Mouse (Mus musculus): ENCODE results near the gene Prkch. TPM values are rescaled to one million over a fixed set of nuclear protein-coding genes. Genes with fewer than 3 reads are reported as not detected.

The Prkch gene
- polyA plus RNA-seq, 1 experiment from 2014 or later = 8.0 TPM

DNA sequence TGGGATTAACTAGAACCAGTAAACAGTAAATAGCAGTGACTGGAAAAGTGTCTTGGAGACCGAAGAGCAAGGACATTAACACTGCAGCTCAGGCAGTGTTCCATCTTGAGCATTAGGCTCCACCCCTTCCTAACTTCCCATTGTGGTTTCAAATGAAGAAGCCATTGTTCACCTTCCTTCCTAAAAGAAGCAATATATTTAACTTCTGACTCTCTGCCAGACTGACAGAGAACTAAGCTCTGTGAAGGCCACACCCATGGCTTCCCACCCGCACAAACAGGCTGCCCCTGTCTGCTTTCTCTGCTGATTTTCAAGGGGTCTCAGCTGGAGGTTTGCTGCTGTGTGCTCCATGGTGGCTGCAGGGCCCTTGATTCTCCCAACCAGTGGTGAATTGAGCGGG lies 86.9 kb downstream of the Prkch start:
- no peaks in the 10 kb centered on the region for H3K36me3 ChIP-seq (ENCODE audit: control insufficient read depth, insufficient read depth, low read length)

DNA sequence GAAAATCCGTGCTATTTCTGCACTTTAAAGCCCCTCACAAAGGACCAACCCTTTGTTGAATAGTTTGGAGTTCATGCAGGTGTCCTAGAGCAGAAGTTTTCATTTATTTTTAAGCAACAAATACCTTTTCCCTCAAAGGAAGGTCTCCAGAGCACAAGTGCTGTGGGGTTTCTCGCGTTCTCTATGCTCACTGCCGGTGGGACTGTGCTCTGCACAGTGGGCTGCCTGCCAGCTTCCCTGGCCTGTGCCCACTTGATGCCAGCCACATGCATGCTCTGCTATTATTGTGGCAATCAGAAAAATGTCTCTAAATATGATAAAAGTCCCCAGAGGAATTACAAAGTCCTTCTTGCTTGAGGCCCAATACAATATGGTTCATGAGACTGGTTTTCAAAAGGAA lies 87.4 kb downstream of the Prkch start:
- Histone ChIP-seq H3K36me3 (ENCODE audit: control insufficient read depth, insufficient read depth, low read length) (no peaks in the 10 kb centered on the region), H3K27ac (ENCODE audit: low read depth, low read length) (no peak overlapping the region), H3K4me3 (ENCODE audit: low read depth, low read length) (no peak overlapping the region), H3K4me1 (ENCODE audit: control insufficient read depth, insufficient read depth, low read length) (peaks cover 3% of the 10 kb centered on the region; the same call in 1 of the 2 replicates), H3K9ac (replicated peaks; ENCODE audit: low read depth, low read length) (no peak overlapping the region), H3K27me3 (ENCODE audit: control insufficient read depth, insufficient read depth, low read length) (no peaks in the 10 kb centered on the region), H3K4me2 (ENCODE audit: low read depth, low read length) (no peak overlapping the region), H3K9me3 (ENCODE audit: control insufficient read depth, low read length) (no peaks in the 10 kb centered on the region)
- 20% methylated on average over 4 of the region's 4 CpGs for WGBS
- ATAC-seq (ENCODE audit: low read depth) = no peak

More for the DNA sequence above, 86.9 kb downstream of the Prkch start:
- no peaks in the 10 kb centered on the region for H3K9me3 ChIP-seq (ENCODE audit: control insufficient read depth, low read length)
- no peak overlapping the region for H3K27ac ChIP-seq (ENCODE audit: low read depth, low read length)
- no peak overlapping the region for H3K9ac ChIP-seq (replicated peaks; ENCODE audit: low read depth, low read length)
- WGBS = 21% methylated on average over 3 of the region's 3 CpGs
- H3K4me1 ChIP-seq (ENCODE audit: control insufficient read depth, insufficient read depth, low read length) = peaks cover 3% of the 10 kb centered on the region; the same call in 1 of the 2 replicates
- no peak overlapping the region for H3K4me3 ChIP-seq (ENCODE audit: low read depth, low read length)
- no peak for ATAC-seq (ENCODE audit: low read depth)
- no peaks in the 10 kb centered on the region for H3K27me3 ChIP-seq (ENCODE audit: control insufficient read depth, insufficient read depth, low read length)
- no peak overlapping the region for H3K4me2 ChIP-seq (ENCODE audit: low read depth, low read length)

DNA sequence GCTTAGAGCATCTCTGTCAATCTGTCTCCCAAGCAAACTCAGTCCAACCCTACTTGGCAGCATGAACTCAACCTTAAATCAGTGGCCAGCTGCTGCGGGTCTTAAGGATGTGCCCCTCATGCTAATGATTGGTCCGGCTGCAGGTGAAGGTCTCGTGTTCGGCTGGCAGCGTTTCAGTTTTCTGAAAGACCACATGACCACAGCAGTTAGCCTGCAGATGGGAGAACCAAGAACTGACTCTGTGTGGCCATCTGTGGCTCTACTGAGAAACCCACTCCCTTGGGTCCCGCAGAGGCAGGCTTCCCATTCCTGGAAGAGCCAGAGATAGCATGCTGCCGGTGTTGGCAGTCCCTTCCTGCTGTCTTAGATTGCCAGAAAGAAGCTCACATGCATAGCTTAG lies 89.2 kb downstream of the Prkch start:
- no peaks in the 10 kb centered on the region for H3K9me3 ChIP-seq (ENCODE audit: control insufficient read depth, low read length)
- no peak overlapping the region for H3K4me3 ChIP-seq (ENCODE audit: low read depth, low read length)
- no peaks in the 10 kb centered on the region for H3K27me3 ChIP-seq (ENCODE audit: control insufficient read depth, insufficient read depth, low read length)
- no peak overlapping the region for H3K27ac ChIP-seq (ENCODE audit: low read depth, low read length)
- no peaks in the 10 kb centered on the region for H3K36me3 ChIP-seq (ENCODE audit: control insufficient read depth, insufficient read depth, low read length)
- WGBS = 61% methylated on average over 7 of the region's 7 CpGs
- ATAC-seq (ENCODE audit: low read depth) = no peak
- H3K9ac ChIP-seq (replicated peaks; ENCODE audit: low read depth, low read length) = no peak overlapping the region
- H3K4me1 ChIP-seq (ENCODE audit: control insufficient read depth, insufficient read depth, low read length) = peaks cover 3% of the 10 kb centered on the region; the same call in 1 of the 2 replicates
- no peak overlapping the region for H3K4me2 ChIP-seq (ENCODE audit: low read depth, low read length)

DNA sequence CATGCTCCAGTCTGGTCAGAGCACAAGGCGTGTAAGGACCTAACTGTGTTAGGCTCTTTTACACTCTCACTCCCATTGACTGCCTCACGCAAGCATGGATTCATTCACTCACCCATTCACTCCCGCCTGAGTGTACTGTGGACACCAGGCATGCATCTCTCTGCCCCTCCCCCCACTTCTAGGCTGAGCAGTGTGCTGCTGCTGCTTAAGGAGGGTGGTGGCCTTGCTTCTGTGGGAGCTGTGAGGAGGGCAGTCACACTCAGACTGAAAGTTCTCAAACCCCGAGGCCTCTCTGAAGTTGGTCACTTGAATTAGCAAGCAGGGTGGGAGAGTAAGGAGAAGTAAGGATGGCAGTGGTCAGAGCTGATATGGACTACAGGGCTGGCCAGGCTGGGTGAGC lies 90.6 kb downstream of the Prkch start:
- H3K9me3 ChIP-seq (ENCODE audit: control insufficient read depth, low read length) = no peaks in the 10 kb centered on the region

DNA sequence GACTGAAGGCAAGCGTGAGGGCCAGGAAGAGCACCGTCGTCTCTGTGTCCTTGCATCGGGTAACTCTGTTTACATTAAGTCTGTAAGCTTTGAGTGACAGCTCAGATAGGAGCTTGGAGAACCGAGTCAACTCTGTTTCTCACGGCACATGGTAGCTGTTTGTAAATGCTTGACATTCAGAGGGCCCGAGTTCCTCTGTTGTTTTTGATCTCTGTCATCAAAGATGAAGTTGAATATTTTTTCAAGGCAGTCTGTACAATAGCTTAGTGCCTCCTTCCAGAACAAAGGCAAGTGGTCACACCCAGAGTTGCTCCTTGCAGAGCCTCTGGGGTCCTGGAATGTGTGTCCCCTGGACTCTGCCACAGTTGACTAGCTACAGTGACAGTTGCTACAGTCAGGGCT lies 94.8 kb downstream of the Prkch start:
- H3K27me3 ChIP-seq (ENCODE audit: control insufficient read depth, insufficient read depth, low read length) = no peaks in the 10 kb centered on the region
- H3K4me2 ChIP-seq (ENCODE audit: low read depth, low read length) = no peak overlapping the region
- WGBS = 67% methylated on average over 7 of the region's 7 CpGs
- H3K36me3 ChIP-seq (ENCODE audit: control insufficient read depth, insufficient read depth, low read length) = no peaks in the 10 kb centered on the region
- H3K4me1 ChIP-seq (ENCODE audit: control insufficient read depth, insufficient read depth, low read length) = no peaks in the 10 kb centered on the region
- no peak for ATAC-seq (ENCODE audit: low read depth)
- no peak overlapping the region for H3K4me3 ChIP-seq (ENCODE audit: low read depth, low read length)
- H3K27ac ChIP-seq (ENCODE audit: low read depth, low read length) = no peak overlapping the region
- H3K9me3 ChIP-seq (ENCODE audit: control insufficient read depth, low read length) = no peaks in the 10 kb centered on the region
- no peak overlapping the region for H3K9ac ChIP-seq (replicated peaks; ENCODE audit: low read depth, low read length)

More for the DNA sequence above, 90.6 kb downstream of the Prkch start:
- peaks cover 3% of the 10 kb centered on the region; the same call in 1 of the 2 replicates for H3K4me1 ChIP-seq (ENCODE audit: control insufficient read depth, insufficient read depth, low read length)
- H3K27me3 ChIP-seq (ENCODE audit: control insufficient read depth, insufficient read depth, low read length) = no peaks in the 10 kb centered on the region
- no peak overlapping the region for H3K4me3 ChIP-seq (ENCODE audit: low read depth, low read length)
- WGBS = 51% methylated on average over 4 of the region's 4 CpGs
- no peaks in the 10 kb centered on the region for H3K36me3 ChIP-seq (ENCODE audit: control insufficient read depth, insufficient read depth, low read length)
- ATAC-seq (ENCODE audit: low read depth) = no peak
- H3K9ac ChIP-seq (replicated peaks; ENCODE audit: low read depth, low read length) = no peak overlapping the region
- H3K27ac ChIP-seq (ENCODE audit: low read depth, low read length) = no peak overlapping the region
- H3K4me2 ChIP-seq (ENCODE audit: low read depth, low read length) = no peak overlapping the region

DNA sequence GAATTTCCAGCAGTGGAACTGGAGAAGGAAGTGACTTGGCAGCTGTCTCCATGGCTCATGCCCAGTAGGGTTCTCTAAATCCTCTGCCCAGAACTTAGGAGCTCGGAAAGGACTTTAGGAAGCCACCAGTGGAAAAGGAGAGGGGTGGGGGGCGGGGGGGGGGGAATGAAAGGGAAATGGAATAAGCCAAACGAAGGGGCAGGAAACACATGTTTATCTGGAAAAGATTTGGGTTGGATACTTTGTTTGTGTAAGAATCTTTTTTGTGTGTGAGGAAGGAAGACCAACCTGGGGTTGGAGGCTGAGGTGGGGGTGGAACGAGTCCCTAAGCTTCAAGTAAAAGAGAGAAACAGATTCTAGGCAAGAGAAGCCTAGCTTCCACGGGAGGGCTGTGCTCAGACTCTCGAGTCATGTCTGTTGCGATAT lies 98.3 kb downstream of the Prkch start:
- no peak for ATAC-seq (ENCODE audit: low read depth)
- no peak overlapping the region for H3K9ac ChIP-seq (replicated peaks; ENCODE audit: low read depth, low read length)
- no peak overlapping the region for H3K27ac ChIP-seq (ENCODE audit: low read depth, low read length)
- no peak overlapping the region for H3K4me2 ChIP-seq (ENCODE audit: low read depth, low read length)
- no peaks in the 10 kb centered on the region for H3K4me1 ChIP-seq (ENCODE audit: control insufficient read depth, insufficient read depth, low read length)
- H3K36me3 ChIP-seq (ENCODE audit: control insufficient read depth, insufficient read depth, low read length) = no peaks in the 10 kb centered on the region
- no peaks in the 10 kb centered on the region for H3K27me3 ChIP-seq (ENCODE audit: control insufficient read depth, insufficient read depth, low read length)
- no peaks in the 10 kb centered on the region for H3K9me3 ChIP-seq (ENCODE audit: control insufficient read depth, low read length)
- 72% methylated on average over 7 of the region's 7 CpGs for WGBS
- H3K4me3 ChIP-seq (ENCODE audit: low read depth, low read length) = no peak overlapping the region

DNA sequence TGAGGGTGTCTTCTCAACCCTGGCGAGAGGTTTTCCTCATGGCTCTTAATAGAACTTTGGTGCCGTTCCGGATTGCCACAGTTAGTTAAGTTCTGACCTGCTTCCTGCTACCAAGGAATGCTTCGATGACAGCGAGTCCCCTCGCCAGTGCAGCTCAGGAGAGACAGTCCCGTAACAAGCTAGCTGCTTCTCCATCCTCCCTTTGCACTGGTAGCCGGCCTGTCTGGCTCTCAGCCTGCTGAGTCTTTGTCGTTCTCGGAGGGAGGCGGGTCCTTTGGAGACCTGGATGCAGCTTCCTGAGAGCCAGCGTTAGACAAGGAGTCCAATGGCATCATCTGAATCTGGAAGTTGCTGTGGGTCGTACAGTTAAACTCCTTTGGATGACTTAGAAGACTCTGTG lies 101.3 kb downstream of the Prkch start:
- no peak overlapping the region for H3K4me2 ChIP-seq (ENCODE audit: low read depth, low read length)
- no peak overlapping the region for H3K4me3 ChIP-seq (ENCODE audit: low read depth, low read length)
- H3K4me1 ChIP-seq (ENCODE audit: control insufficient read depth, insufficient read depth, low read length) = no peaks in the 10 kb centered on the region
- no peak for ATAC-seq (ENCODE audit: low read depth)
- no peak overlapping the region for H3K9ac ChIP-seq (replicated peaks; ENCODE audit: low read depth, low read length)
- WGBS = 74% methylated on average over 13 of the region's 13 CpGs
- H3K36me3 ChIP-seq (ENCODE audit: control insufficient read depth, insufficient read depth, low read length) = no peaks in the 10 kb centered on the region
- H3K27ac ChIP-seq (ENCODE audit: low read depth, low read length) = no peak overlapping the region
- H3K9me3 ChIP-seq (ENCODE audit: control insufficient read depth, low read length) = no peaks in the 10 kb centered on the region
- H3K27me3 ChIP-seq (ENCODE audit: control insufficient read depth, insufficient read depth, low read length) = no peaks in the 10 kb centered on the region

DNA sequence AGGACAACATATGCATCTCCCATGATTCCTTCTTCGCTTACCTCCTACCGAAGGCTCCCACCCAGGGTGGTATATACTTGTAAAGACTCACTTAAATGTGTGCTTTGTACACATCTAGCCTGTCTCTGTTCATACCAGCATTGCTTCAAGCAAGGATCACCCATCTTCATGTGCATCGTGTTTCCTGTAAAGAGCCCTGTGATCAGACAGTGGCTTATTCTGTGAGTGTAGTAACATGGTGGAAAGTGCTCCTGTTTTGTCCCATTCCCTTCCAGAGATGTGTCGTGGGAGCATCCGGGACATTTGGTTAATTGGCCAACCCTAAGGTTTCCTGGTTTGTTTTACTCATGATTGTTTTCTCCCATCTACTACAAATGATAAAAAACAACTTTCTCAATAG lies 101.9 kb downstream of the Prkch start:
- Histone ChIP-seq H3K4me3 (ENCODE audit: low read depth, low read length) (no peak overlapping the region), H3K27me3 (ENCODE audit: control insufficient read depth, insufficient read depth, low read length) (no peaks in the 10 kb centered on the region), H3K4me1 (ENCODE audit: control insufficient read depth, insufficient read depth, low read length) (no peaks in the 10 kb centered on the region), H3K9me3 (ENCODE audit: control insufficient read depth, low read length) (no peaks in the 10 kb centered on the region), H3K4me2 (ENCODE audit: low read depth, low read length) (no peak overlapping the region), H3K9ac (replicated peaks; ENCODE audit: low read depth, low read length) (no peak overlapping the region), H3K27ac (ENCODE audit: low read depth, low read length) (no peak overlapping the region), H3K36me3 (ENCODE audit: control insufficient read depth, insufficient read depth, low read length) (no peaks in the 10 kb centered on the region)
- no peak for ATAC-seq (ENCODE audit: low read depth)
- WGBS = 90% methylated on average over 5 of the region's 5 CpGs

DNA sequence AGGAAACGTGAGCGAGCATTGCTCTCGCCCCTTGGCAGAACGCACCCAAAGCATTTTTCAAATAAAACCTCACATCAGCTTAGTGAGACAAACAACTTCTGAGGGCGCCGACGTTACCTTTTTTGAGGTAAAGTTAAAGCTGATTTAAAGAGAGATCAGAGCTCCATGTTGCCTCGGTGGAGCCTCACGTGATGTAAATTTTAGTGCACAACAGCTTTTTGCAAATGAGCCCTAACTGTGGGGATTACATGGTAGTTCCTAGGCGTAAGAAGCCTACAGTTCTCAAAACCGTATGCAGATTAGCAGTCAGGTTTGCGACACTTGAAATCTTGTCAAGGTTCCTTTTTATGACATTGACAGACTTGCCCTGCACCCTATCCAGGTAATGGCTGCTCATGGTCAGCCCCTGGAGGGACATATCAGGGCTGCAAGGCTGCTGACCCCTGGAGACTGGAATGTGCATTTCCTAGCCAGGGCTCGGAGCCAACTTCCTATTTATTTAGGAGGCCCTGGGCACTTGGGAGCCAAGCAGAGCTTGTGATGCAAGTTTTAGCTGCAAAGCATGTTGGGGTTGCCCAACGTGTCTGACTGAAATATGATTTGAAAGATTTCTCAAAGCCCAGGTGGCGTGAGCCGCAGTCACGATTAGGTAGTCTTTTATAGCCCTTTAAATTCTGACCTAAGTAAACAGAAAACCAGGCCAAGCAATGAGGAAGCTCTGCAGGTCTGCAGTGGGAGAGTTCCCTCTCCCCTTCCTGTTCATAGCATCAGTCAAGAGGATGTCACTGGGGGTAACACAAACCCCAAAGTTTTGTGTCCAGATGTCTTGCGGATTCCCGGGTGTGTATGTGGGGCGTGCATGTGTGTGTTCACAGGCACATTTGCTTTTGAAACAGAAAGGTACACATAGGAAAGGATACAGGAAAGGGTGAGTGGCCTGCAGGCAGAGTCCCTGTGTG lies 102.8 kb downstream of the Prkch start:
- H3K9ac ChIP-seq (replicated peaks; ENCODE audit: low read depth, low read length) = no peak overlapping the region
- H3K9me3 ChIP-seq (ENCODE audit: control insufficient read depth, low read length) = no peaks in the 10 kb centered on the region
- no peaks in the 10 kb centered on the region for H3K27me3 ChIP-seq (ENCODE audit: control insufficient read depth, insufficient read depth, low read length)
- H3K27ac ChIP-seq (ENCODE audit: low read depth, low read length) = no peak overlapping the region
- no peak overlapping the region for H3K4me3 ChIP-seq (ENCODE audit: low read depth, low read length)
- ATAC-seq (ENCODE audit: low read depth) = no peak
- H3K36me3 ChIP-seq (ENCODE audit: control insufficient read depth, insufficient read depth, low read length) = no peaks in the 10 kb centered on the region
- no peaks in the 10 kb centered on the region for H3K4me1 ChIP-seq (ENCODE audit: control insufficient read depth, insufficient read depth, low read length)
- 75% methylated on average over 20 of the region's 20 CpGs for WGBS
- no peak overlapping the region for H3K4me2 ChIP-seq (ENCODE audit: low read depth, low read length)

All from neural tube, embryonic 14.5 days (tissue).